Mouse (Mus musculus) bone marrow macrophage, adult 2 months (primary cell): ENCODE results near the gene Myo7a.

ENCODE experiments used
- CTCF ChIP-seq: IDR thresholded peaks from 2 replicates; pipeline ENCODE4 v1.5.1; 2012; ENCODE audit warnings: low read depth, mild to moderate bottlenecking, low read length, moderate library complexity
- POLR2A ChIP-seq: IDR thresholded peaks from 2 replicates; pipeline ENCODE4 v1.6.1; 2012; ENCODE audit warnings: mild to moderate bottlenecking, low read depth, low read length, borderline replicate concordance

- TF ChIP-seq CTCF (no peak), POLR2A (no peak)
Observed at GRCm38 (mm10) chr7:98085314-98085713, 34.0 kb downstream of the Myo7a start.
